Mouse (Mus musculus) heart, embryonic 14.5 days (tissue): ENCODE data around the gene Ece1. TPM values are rescaled to one million over a fixed set of nuclear protein-coding genes. Genes with fewer than 3 reads are reported as not detected.

Experiments used
- ATAC-seq: fragments of 200-750 bp; cut with Nextera tagmentation; 2 replicates; pipeline ENCODE4 v1.8.0; 2017; ENCODE audit warnings: low read depth, moderate TSS enrichment; ENCODE audit not compliant: insufficient number of reproducible peaks, insufficient read depth, low FRiP score
- H3K27ac ChIP-seq, 2 experiments: fragments of 200-500 bp in 1 of 2; fragments of 300-500 bp in 1 of 2; sonication (generic) in 1 of 2; replicated peaks in 1 of 2; 2 replicates each; pipeline ENCODE4 v1.5.1; 2012 to 2014; ENCODE audit warnings: low read depth in 2 of 2, low read length in 2 of 2, control low read depth in 1 of 2, mild to moderate bottlenecking in 1 of 2, mixed read lengths in 1 of 2; ENCODE audit not compliant: control insufficient read depth in 1 of 2, insufficient read depth in 1 of 2
- H3K27me3 ChIP-seq: fragments of 300-500 bp; sonication (generic); 2 replicates; pipeline ENCODE4 v1.6.1; 2014; ENCODE audit warnings: mild to moderate bottlenecking, low read length, control low read depth; ENCODE audit not compliant: control insufficient read depth, insufficient read depth
- H3K36me3 ChIP-seq: fragments of 300-500 bp; sonication (generic); 2 replicates; pipeline ENCODE4 v1.6.1; 2014; ENCODE audit warnings: mild to moderate bottlenecking, control low read depth, low read length, mixed read lengths; ENCODE audit not compliant: control insufficient read depth, insufficient read depth
- H3K4me1 ChIP-seq, 2 experiments: fragments of 200-500 bp in 1 of 2; fragments of 300-500 bp in 1 of 2; sonication (generic) in 1 of 2; 2 replicates each; pipeline ENCODE4 v1.6.1; 2012 to 2014; ENCODE audit warnings: low read length in 2 of 2, control low read depth in 1 of 2, mixed read lengths in 1 of 2; ENCODE audit not compliant: control insufficient read depth in 2 of 2, insufficient read depth in 2 of 2
- H3K4me2 ChIP-seq: fragments of 300-500 bp; sonication (generic); 2 replicates; pipeline ENCODE4 v1.6.1; 2014; ENCODE audit warnings: mild to moderate bottlenecking, low read length
- H3K4me3 ChIP-seq, 2 experiments: fragments of 200-500 bp in 1 of 2; fragments of 300-500 bp in 1 of 2; sonication (generic) in 1 of 2; 2 replicates each; pipeline ENCODE4 v1.5.1; 2012 to 2014; ENCODE audit warnings: low read length in 2 of 2, mild to moderate bottlenecking in 2 of 2, control low read depth in 1 of 2, low read depth in 1 of 2, moderate library complexity in 1 of 2; ENCODE audit not compliant: control insufficient read depth in 1 of 2, insufficient read depth in 1 of 2
- H3K9ac ChIP-seq: fragments of 300-500 bp; sonication (generic); 2 replicates; pipeline ENCODE4 v1.6.1; 2014; ENCODE audit warnings: mild to moderate bottlenecking, low read length
- H3K9me3 ChIP-seq: fragments of 300-500 bp; sonication (generic); 2 replicates; pipeline ENCODE4 v1.6.1; 2016; ENCODE audit warnings: low read length, control low read depth; ENCODE audit not compliant: control insufficient read depth
- WGBS: fragments of 180-500 bp; shearing (Covaris S2); extraction: QIAGEN DNeasy Blood & Tissue Kit; methylation state at CpG from one replicate; pipeline ENCODE4 v1.1.7; 2014; 5-methylcytosine and 5-hydroxymethylcytosine counted together
- polyA plus RNA-seq: library from polyadenylated mRNA; unstranded; fragments of >200 nt; fragmentation: Nextera tagmentation; extraction: Ambion mirVana; gene quantifications from 2 replicates; pipeline ENCODE4 v1.2.1, GENCODE M21; 2014

The Ece1 gene
- polyA plus RNA-seq, 1 experiment from 2014 or later, result 92.8 TPM

GRCm38 (mm10) chr4:137989426-137989825 lies 127.4 kb downstream of the Ece1 start:
- Histone ChIP-seq H3K9me3 (no peaks in the 10 kb centered on the region), H3K27ac (no peak overlapping the region), H3K4me3 (no peak overlapping the region), H3K36me3 (no peaks in the 10 kb centered on the region), H3K9ac (no peak overlapping the region), H3K4me2 (no peak overlapping the region), H3K4me1 (peaks cover 0 to 9% of the 10 kb centered on the region in 2 experiments; a peak in 2 of 4 replicates), H3K27me3 (no peaks in the 10 kb centered on the region)
- no peak for ATAC-seq
- WGBS, result 87% methylated on average over 5 of the region's 5 CpGs

GRCm38 (mm10) chr4:137990433-137990832 lies 128.4 kb downstream of the Ece1 start:
- Histone ChIP-seq H3K9ac (no peak overlapping the region), H3K9me3 (no peaks in the 10 kb centered on the region), H3K4me3 (no peak overlapping the region), H3K4me1 (peaks cover 8 to 13% of the 10 kb centered on the region in 2 experiments), H3K27me3 (no peaks in the 10 kb centered on the region), H3K4me2 (no peak overlapping the region), H3K36me3 (no peaks in the 10 kb centered on the region), H3K27ac (no peak overlapping the region)
- 80% methylated on average over 4 of the region's 4 CpGs for WGBS
- no peak for ATAC-seq

- peaks cover 16 to 21% of the 10 kb centered on the region in 2 experiments for H3K4me1 ChIP-seq
- no peak overlapping the region for H3K27ac ChIP-seq
- peaks cover 3% of the 10 kb centered on the region for H3K36me3 ChIP-seq
- no peak overlapping the region for H3K9ac ChIP-seq
- 68% methylated on average over 7 of the region's 7 CpGs for WGBS
- ATAC-seq, result no peak
- no peak overlapping the region for H3K4me3 ChIP-seq
- H3K9me3 ChIP-seq, result no peaks in the 10 kb centered on the region
- no peaks in the 10 kb centered on the region for H3K27me3 ChIP-seq
- no peak overlapping the region for H3K4me2 ChIP-seq
Measured at GRCm38 (mm10) chr4:137991240-137991639, 129.2 kb downstream of the Ece1 start.

GRCm38 (mm10) chr4:137992890-137993289 lies 130.9 kb downstream of the Ece1 start, which contains the start of gene Eif4g3:
Gene Eif4g3, plus strand, starts transcription at chr4:137993022.
- no peaks in the 10 kb centered on the region for H3K27me3 ChIP-seq
- peaks cover 16 to 26% of the 10 kb centered on the region in 2 experiments for H3K4me1 ChIP-seq
- H3K4me3 ChIP-seq, result peak within 1 kb of the TSS; percentile 87 to 98
- H3K9me3 ChIP-seq, result no peaks in the 10 kb centered on the region
- 2% methylated on average over 39 of the region's 39 CpGs for WGBS
- H3K9ac ChIP-seq, result peak within 1 kb of the TSS; percentile 99
- peak within 1 kb of the TSS; percentile 85 for H3K4me2 ChIP-seq
- peak within 1 kb of the TSS; percentile 84 to 88 for H3K27ac ChIP-seq
- H3K36me3 ChIP-seq, result peaks cover 8% of the 10 kb centered on the region
- ATAC-seq, result no peak; the same call in 1 of the 2 replicates

- Histone ChIP-seq H3K27ac (peak overlapping the region; percentile 84 to 88), H3K36me3 (peaks cover 12% of the 10 kb centered on the region), H3K27me3 (no peaks in the 10 kb centered on the region), H3K4me1 (peaks cover 16 to 23% of the 10 kb centered on the region in 2 experiments), H3K4me2 (peak overlapping the region; percentile 85), H3K9ac (peak overlapping the region; percentile 99), H3K4me3 (peak overlapping the region; percentile 87 to 98), H3K9me3 (no peaks in the 10 kb centered on the region)
- peak; percentile 88 for ATAC-seq
- WGBS, result under 1% methylated on average over 58 of the region's 59 CpGs
Measured at GRCm38 (mm10) chr4:137993291-137993758, 131.3 kb downstream of the Ece1 start.

GRCm38 (mm10) chr4:137993821-137994561 lies 132.0 kb downstream of the Ece1 start:
- no peak; the same call in 1 of the 2 replicates for ATAC-seq
- H3K4me2 ChIP-seq, result peak overlapping the region; percentile 85
- H3K9me3 ChIP-seq, result no peaks in the 10 kb centered on the region
- peaks cover 16 to 22% of the 10 kb centered on the region in 2 experiments for H3K4me1 ChIP-seq
- H3K36me3 ChIP-seq, result peaks cover 19% of the 10 kb centered on the region
- H3K27ac ChIP-seq, result peak overlapping the region; percentile 33 to 88
- no peaks in the 10 kb centered on the region for H3K27me3 ChIP-seq
- H3K9ac ChIP-seq, result peak overlapping the region; percentile 99
- WGBS, result 1% methylated on average over 26 of the region's 60 CpGs
- peak overlapping the region; percentile 87 to 98 for H3K4me3 ChIP-seq

- Histone ChIP-seq H3K27ac (peak overlapping the region; percentile 33 to 88), H3K4me3 (peak overlapping the region; percentile 87 to 98), H3K27me3 (no peaks in the 10 kb centered on the region), H3K9ac (peak overlapping the region; percentile 99), H3K36me3 (peaks cover 26% of the 10 kb centered on the region), H3K4me2 (peak overlapping the region; percentile 85), H3K4me1 (peaks cover 16 to 22% of the 10 kb centered on the region in 2 experiments), H3K9me3 (no peaks in the 10 kb centered on the region)
- WGBS, result 40% methylated on average over 12 of the region's 12 CpGs
- no peak for ATAC-seq
Measured at GRCm38 (mm10) chr4:137994562-137995336, 132.7 kb downstream of the Ece1 start.
